Mouse (Mus musculus) CH12.LX (cell line): ENCODE results near the gene Minos1. TPM values are rescaled to one million over a fixed set of nuclear protein-coding genes. Genes with fewer than 3 reads are reported as not detected.

Source experiments
- DNase-seq: peaks from one replicate; pipeline ENCODE4 v3.0.0-alpha.2; 2013; ENCODE audit errors: extremely low read depth
- H3K27ac ChIP-seq: 2 replicates; pipeline ENCODE4 v1.5.1; 2012; ENCODE audit warnings: low read depth, mild to moderate bottlenecking, control low read depth, moderate library complexity; ENCODE audit not compliant: insufficient read depth
- H3K27me3 ChIP-seq: replicated peaks from 2 replicates; pipeline ENCODE3; 2012; ENCODE audit warnings: inconsistent platforms
- H3K36me3 ChIP-seq, 2 experiments: replicated peaks in 1 of 2; 2 replicates each; pipeline versions ENCODE3 to v1.6.1; 2012; ENCODE audit warnings: inconsistent platforms in 1 of 2, low read length in 1 of 2, mild to moderate bottlenecking in 1 of 2, mixed read lengths in 1 of 2, moderate library complexity in 1 of 2; ENCODE audit not compliant: control insufficient read depth in 1 of 2, insufficient read depth in 1 of 2
- H3K4me1 ChIP-seq, 2 experiments: 2 replicates each; pipeline ENCODE4 v1.6.1; 2012; ENCODE audit warnings: inconsistent platforms in 1 of 2, moderate library complexity in 1 of 2; ENCODE audit not compliant: insufficient read depth in 2 of 2, control insufficient read depth in 1 of 2
- H3K4me2 ChIP-seq: 2 replicates; pipeline ENCODE4 v1.6.1; 2012; ENCODE audit warnings: low read depth, mild to moderate bottlenecking, control low read depth; ENCODE audit not compliant: poor library complexity, insufficient read depth, severe bottlenecking
- H3K4me3 ChIP-seq, 3 experiments: fragments of 150-350 bp in 1 of 3; sonication (generic) in 1 of 3; replicated peaks in 1 of 3; 2 replicates each; pipeline versions ENCODE3 to v1.5.1; 2011 to 2012; ENCODE audit warnings: low read depth in 2 of 3, low read length in 2 of 3, mild to moderate bottlenecking in 2 of 3, moderate library complexity in 2 of 3, control low read depth in 1 of 3, improper control_type of control experiment in 1 of 3, inconsistent platforms in 1 of 3, mixed read lengths in 1 of 3; ENCODE audit not compliant: poor library complexity in 1 of 3
- H3K79me2 ChIP-seq: replicated peaks from 2 replicates; pipeline ENCODE4 v1.6.1; 2012; ENCODE audit warnings: mild to moderate bottlenecking, moderate library complexity; ENCODE audit not compliant: control insufficient read depth, poor library complexity, insufficient read depth, severe bottlenecking; ENCODE audit errors: extremely low read depth
- H3K9ac ChIP-seq: 2 replicates; pipeline ENCODE4 v1.6.1; 2012; ENCODE audit warnings: low read depth, mild to moderate bottlenecking, control low read depth, moderate library complexity; ENCODE audit not compliant: insufficient read depth
- H3K9me3 ChIP-seq: replicated peaks from 2 replicates; pipeline ENCODE3; 2012; ENCODE audit warnings: low read length, inconsistent platforms, mixed read lengths
- BHLHE40 ChIP-seq: IDR thresholded peaks from 2 replicates; pipeline ENCODE4 v1.6.1; 2011; ENCODE audit warnings: mild to moderate bottlenecking, low read depth, low read length, improper control_type of control experiment
- CHD1 ChIP-seq: IDR thresholded peaks from 2 replicates; pipeline ENCODE4 v1.6.1; 2012; ENCODE audit warnings: low read depth, low read length, improper control_type of control experiment, inconsistent platforms
- EP300 ChIP-seq: IDR thresholded peaks from 2 replicates; pipeline ENCODE4 v1.6.1; 2011; ENCODE audit warnings: low read length, improper control_type of control experiment
- ETS1 ChIP-seq: conservative IDR thresholded peaks from 2 replicates; pipeline ENCODE4 v1.6.1; 2012; ENCODE audit warnings: low read depth, mild to moderate bottlenecking, inconsistent platforms, low read length, improper control_type of control experiment, moderate library complexity
- HCFC1 ChIP-seq: IDR thresholded peaks from 2 replicates; pipeline ENCODE4 v1.6.1; 2012; ENCODE audit warnings: low read depth, mild to moderate bottlenecking, inconsistent platforms, low read length, improper control_type of control experiment
- IRF4 ChIP-seq: IDR thresholded peaks from 2 replicates; pipeline ENCODE4 v1.6.1; 2014; ENCODE audit warnings: low read depth, mild to moderate bottlenecking, inconsistent platforms, low read length, improper control_type of control experiment
- KAT2A ChIP-seq: IDR thresholded peaks from 2 replicates; pipeline ENCODE4 v1.6.1; 2012; ENCODE audit warnings: low read length, improper control_type of control experiment, inconsistent platforms; ENCODE audit not compliant: insufficient replicate concordance
- MAFK ChIP-seq: IDR thresholded peaks from 2 replicates; pipeline ENCODE4 v1.6.1; 2011; ENCODE audit warnings: low read length, improper control_type of control experiment; ENCODE audit not compliant: insufficient replicate concordance
- MAZ ChIP-seq: IDR thresholded peaks from 2 replicates; pipeline ENCODE4 v1.6.1; 2012; ENCODE audit warnings: low read depth, mild to moderate bottlenecking, inconsistent platforms, low read length, improper control_type of control experiment, moderate library complexity
- MEF2A ChIP-seq: IDR thresholded peaks from 2 replicates; pipeline ENCODE4 v1.6.1; 2014; ENCODE audit warnings: low read depth, mild to moderate bottlenecking, inconsistent platforms, low read length, improper control_type of control experiment, borderline replicate concordance
- NELFE ChIP-seq: IDR thresholded peaks from 2 replicates; pipeline ENCODE4 v1.6.1; 2011; ENCODE audit warnings: low read depth, low read length, improper control_type of control experiment
- RAD21 ChIP-seq: IDR thresholded peaks from 2 replicates; pipeline ENCODE4 v1.6.1; 2011; ENCODE audit warnings: low read depth, mild to moderate bottlenecking, low read length, improper control_type of control experiment, moderate library complexity
- SIN3A ChIP-seq: IDR thresholded peaks from 2 replicates; pipeline ENCODE4 v1.6.1; 2012; ENCODE audit warnings: low read length, improper control_type of control experiment, inconsistent platforms
- SMC3 ChIP-seq: IDR thresholded peaks from 2 replicates; pipeline ENCODE4 v1.6.1; 2011; ENCODE audit warnings: low read depth, low read length, improper control_type of control experiment
- ZC3H11A ChIP-seq: IDR thresholded peaks from 2 replicates; pipeline ENCODE4 v1.6.1; 2012; ENCODE audit warnings: low read depth, mild to moderate bottlenecking, inconsistent platforms, low read length, improper control_type of control experiment
- ZNF384 ChIP-seq: IDR thresholded peaks from 2 replicates; pipeline ENCODE4 v1.6.1; 2012; ENCODE audit warnings: low read depth, low read length, improper control_type of control experiment, inconsistent platforms
- dilution Hi-C: fragments of 300-500 bp; cut with MboI; formaldehyde crosslinking; loops from 2 replicates; pipeline ENCODE4 v1.14.3; 2020; ENCODE audit warnings: low sequenced_read_pairs; ENCODE audit not compliant: extremely low pct_unique_long_range_greater_than_20kb, extremely low pct_ligation_motif_present
- in situ Hi-C: fragments of 300-500 bp; cut with MboI; formaldehyde crosslinking; loops from 3 replicates; pipeline ENCODE4 v1.14.3; 2019; ENCODE audit warnings: low sequenced_read_pairs, low pct_ligation_motif_present, low pct_unique_long_range_greater_than_20kb, mixed read lengths
- polyA plus RNA-seq: library from polyadenylated mRNA; unstranded; fragments of >175 nt; gene quantifications from 2 replicates; pipeline ENCODE4 v1.2.1, GENCODE M21; 2012; ENCODE audit warnings: low read depth; ENCODE audit not compliant: insufficient read length
- total RNA-seq, 2 experiments: library from RNA; depleted of rRNA; stranded (reverse); fragments of 300-350 nt in 1 of 2; fragments of >200 nt in 1 of 2; gene quantifications; 2 replicates each; pipeline ENCODE4 v1.2.3; 2012 to 2014

The Minos1 gene
- total and polyA plus RNA-seq, 3 experiments: 39.2 to 418 (median 151) TPM

DNA sequence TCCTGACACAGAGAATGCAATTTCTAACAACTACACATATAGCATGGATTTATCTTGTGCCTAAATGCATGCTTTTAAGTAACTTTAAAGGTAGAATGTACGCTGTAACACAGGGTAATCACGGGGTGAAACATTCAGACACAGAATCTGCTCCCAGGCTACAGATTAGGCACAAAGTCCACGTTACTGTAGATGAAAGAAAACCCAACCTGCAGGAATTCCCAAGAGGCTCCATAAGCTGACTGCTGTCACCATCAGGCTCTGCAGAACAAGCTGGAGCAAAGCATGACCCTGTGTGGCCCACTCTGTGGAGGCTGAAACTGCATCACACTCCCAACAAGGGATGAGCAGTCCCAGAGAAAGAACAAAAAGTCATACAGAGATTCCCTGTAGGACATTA lies 18.4 kb downstream of the Minos1 start:
- H3K36me3 ChIP-seq: peaks cover 0 to 68% of the 10 kb centered on the region in 2 experiments
- H3K4me1 ChIP-seq: peaks cover 5 to 48% of the 10 kb centered on the region in 2 experiments

GRCm38 (mm10) chr4:139111421-139111820 lies 19.5 kb downstream of the Minos1 start:
- TF ChIP-seq RAD21 (no peak), ZNF384 (no peak), SIN3A (no peak), NELFE (no peak), MAFK (no peak), KAT2A (no peak), ZC3H11A (no peak), IRF4 (no peak), MEF2A (no peak), MAZ (no peak), ETS1 (no peak), EP300 (no peak), CHD1 (no peak), BHLHE40 (no peak)
- TF ChIP-seq, all 38 proteins: peak for 0

More for the DNA sequence above, 18.4 kb downstream of the Minos1 start:
- no peak overlapping the region for H3K4me2 ChIP-seq
- no peak for DNase-seq
- H3K79me2 ChIP-seq: peaks cover 76% of the 10 kb centered on the region
- H3K27me3 ChIP-seq: no peaks in the 10 kb centered on the region
- in situ Hi-C loops (no loop called here), dilution Hi-C loops (no loop called here)
- H3K4me3 ChIP-seq: no peak overlapping the region
- no peaks in the 10 kb centered on the region for H3K9me3 ChIP-seq
- no peak overlapping the region for H3K27ac ChIP-seq
- TF ChIP-seq HCFC1: no peak
- TF ChIP-seq MAFK: no peak
- TF ChIP-seq SMC3: no peak
- H3K9ac ChIP-seq: no peak overlapping the region

More at GRCm38 (mm10) chr4:139111421-139111820, 19.5 kb downstream of the Minos1 start:
- Histone ChIP-seq H3K36me3 (peaks cover 0 to 71% of the 10 kb centered on the region in 2 experiments), H3K27me3 (no peaks in the 10 kb centered on the region), H3K27ac (no peak overlapping the region), H3K79me2 (peaks cover 75% of the 10 kb centered on the region), H3K4me2 (no peak overlapping the region), H3K4me1 (peaks cover 4 to 46% of the 10 kb centered on the region in 2 experiments), H3K9me3 (no peaks in the 10 kb centered on the region), H3K9ac (no peak overlapping the region), H3K4me3 (no peak overlapping the region)
- no peak for DNase-seq
- dilution Hi-C loops: no loop called here
- in situ Hi-C loops: no loop called here
